Mouse (Mus musculus) lung, postnatal 0 days (tissue): Measurements from ENCODE around the gene AU040320.

Experiments
- CTCF ChIP-seq: IDR thresholded peaks from 2 replicates; pipeline ENCODE4 v1.5.1; 2016; ENCODE audit warnings: antibody characterized with exemption, mild to moderate bottlenecking
- EP300 ChIP-seq: IDR thresholded peaks from 2 replicates; pipeline ENCODE4 v1.6.1; 2016; ENCODE audit warnings: antibody characterized with exemption, mild to moderate bottlenecking, control low read depth

DNA sequence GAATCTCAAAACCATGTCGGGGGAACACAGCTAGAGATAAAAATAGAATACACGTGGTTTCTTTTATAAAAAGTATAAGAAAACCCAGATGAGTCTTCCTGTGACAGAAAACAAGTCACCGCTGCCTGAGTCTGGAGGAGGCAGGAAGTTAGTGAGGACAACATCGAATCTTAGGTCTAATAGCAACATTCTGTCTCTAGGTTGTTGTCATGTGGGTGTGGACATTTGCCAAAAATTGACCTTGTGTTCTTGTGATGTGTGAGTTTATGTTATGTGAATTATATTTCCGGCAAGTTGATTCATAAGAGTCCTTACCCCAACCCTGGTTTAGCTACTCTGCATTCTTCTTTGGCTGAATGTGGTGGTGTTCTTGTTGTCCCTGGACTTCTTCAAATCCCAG lies 59.9 kb downstream of the AU040320 start:
- TF ChIP-seq CTCF: no peak
- TF ChIP-seq EP300: no peak
